Mouse (Mus musculus) erythroblast, embryonic 14.5 days (primary cell): ENCODE results near the gene Rac1.

Source experiments
- GATA1 ChIP-seq: IDR thresholded peaks from 2 replicates; pipeline ENCODE4 v1.6.1; 2012; ENCODE audit warnings: low read length, inconsistent platforms, mixed read lengths
- TAL1 ChIP-seq: IDR thresholded peaks from 3 replicates; pipeline ENCODE4 v1.6.1; 2012; ENCODE audit warnings: low read length, inconsistent platforms, mixed read lengths

DNA sequence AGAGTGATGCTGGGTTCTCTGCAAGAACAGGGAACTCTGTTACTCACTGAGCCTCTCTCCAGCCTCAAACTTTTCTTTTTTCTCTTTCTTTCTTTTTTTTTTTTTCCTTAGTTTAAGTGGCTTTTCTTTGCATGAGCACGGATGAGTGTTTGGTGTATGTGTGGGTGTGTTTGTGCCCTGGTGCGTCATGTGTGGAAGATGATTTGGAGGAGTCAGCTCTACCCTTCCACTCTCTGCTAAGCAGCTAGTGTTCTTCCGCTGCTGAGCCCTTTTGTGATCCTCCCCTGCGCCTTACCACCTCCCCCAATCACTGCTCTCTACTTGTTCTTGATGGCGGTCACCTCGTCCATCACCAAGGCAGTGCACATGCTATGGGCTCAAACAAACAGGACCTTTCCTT, 32.1 kb downstream of the Rac1 start:
- TF ChIP-seq TAL1 (no peak), GATA1 (no peak)
